Mouse (Mus musculus): ENCODE results near the gene Sart1.

DNA sequence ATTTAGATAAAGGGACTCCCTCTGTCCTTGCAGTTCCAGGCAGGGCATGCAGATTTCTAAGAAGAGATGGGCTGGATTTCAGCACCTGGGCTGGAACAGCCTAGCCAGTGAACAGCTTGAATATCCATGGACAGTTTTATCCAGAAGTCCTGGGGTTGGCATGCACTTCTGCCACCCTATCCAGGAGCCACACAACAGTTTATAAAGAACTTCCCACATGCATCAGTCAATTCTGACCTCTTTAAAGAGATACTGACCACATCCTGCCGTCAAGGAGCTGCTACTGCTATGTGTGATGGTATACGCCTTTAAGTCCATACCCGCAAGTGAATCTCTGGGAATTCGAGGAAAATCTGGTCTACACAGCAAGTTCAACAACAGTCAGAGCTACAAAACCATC is 40.7 kb upstream of the Sart1 start:
- no peak for TF ChIP-seq CTCF (IDR thresholded peaks at IDR 0.05; ENCODE audit: low read depth, low read length)
- TF ChIP-seq TAL1 (conservative IDR thresholded peaks at IDR 0.05; ENCODE audit: low read depth, low read length) = no peak
- no peak for TF ChIP-seq POLR2AphosphoS5 (IDR thresholded peaks at IDR 0.05; ENCODE audit: insufficient replicate concordance, low read depth, low read length)
- no peak for TF ChIP-seq GATA1 (IDR thresholded peaks at IDR 0.05; ENCODE audit: borderline replicate concordance, low read length)
- no peak for TF ChIP-seq GATA2 (IDR thresholded peaks at IDR 0.05; ENCODE audit: borderline replicate concordance, low read depth, low read length)

All from G1E (cell line).